Mouse (Mus musculus) megakaryocyte, adult 5-6 weeks (primary cell): Measurements from ENCODE around the gene Cyp2c23. TPM values are rescaled to one million over a fixed set of nuclear protein-coding genes. Genes with fewer than 3 reads are reported as not detected.

Experiments
- ATAC-seq: 2 replicates; pipeline ENCODE4 v1.8.0; 2016; ENCODE audit warnings: mild to moderate bottlenecking, inconsistent platforms; ENCODE audit not compliant: poor library complexity, severe bottlenecking
- total RNA-seq, 2 experiments: library from RNA; stranded (forward) in 1 of 2; stranded (reverse) in 1 of 2; fragments of 153-499, 151-499 nt in 1 of 2; fragments of 221-1000, 200-1000 nt in 1 of 2; gene quantifications; 2 replicates each; pipeline versions ENCODE4 v1.2.3 to v1.2.4; 2015 to 2017

Cyp2c23 gene
- total RNA-seq (2015) (not detected in 2 replicates), total RNA-seq (2017) (not detected in 2 replicates)

DNA sequence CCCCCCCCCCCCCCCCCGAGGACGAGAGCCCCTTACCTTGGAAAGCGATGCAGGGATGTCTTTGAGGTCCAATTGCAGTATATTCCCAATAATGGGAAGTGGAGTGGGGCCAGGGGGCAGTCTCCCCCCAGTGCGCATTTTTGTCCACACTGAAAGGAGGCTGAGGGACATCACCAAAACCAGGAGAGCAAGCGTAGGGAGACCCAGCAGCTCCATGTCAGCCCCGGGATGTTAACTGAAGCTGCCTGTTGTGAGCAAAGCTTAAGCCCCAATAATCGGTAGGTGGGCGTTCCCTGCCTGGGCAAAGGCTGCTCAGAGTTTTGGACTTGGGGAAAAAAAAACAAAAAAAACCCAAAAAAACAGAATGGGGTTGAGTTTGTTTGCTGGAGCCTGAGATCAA lies at the start of gene Cyp2c23:
Gene Cyp2c23, minus strand, starts transcription at position 237 of the 400 bp plus-strand sequence.
- no peak for ATAC-seq

DNA sequence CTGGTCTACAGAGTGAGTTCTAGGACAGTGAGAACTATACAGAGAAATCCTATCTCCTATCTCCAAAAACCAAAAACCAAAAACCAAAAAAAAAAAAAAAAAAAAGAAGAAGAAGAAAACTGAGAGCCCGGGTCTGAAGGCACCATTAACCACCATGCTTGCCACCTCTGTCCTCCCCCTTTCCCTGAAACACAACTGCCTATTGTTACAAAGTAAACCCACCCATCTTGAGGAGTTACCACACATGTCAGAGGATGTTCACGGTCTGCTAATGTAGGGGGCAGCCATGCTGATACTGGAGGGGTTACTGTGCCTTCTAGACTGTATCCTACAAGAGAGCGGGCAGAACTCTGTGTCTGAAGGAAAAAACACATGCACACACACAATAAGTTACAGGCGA lies 48.0 kb upstream of the Cyp2c23 start:
- no peak for ATAC-seq

DNA sequence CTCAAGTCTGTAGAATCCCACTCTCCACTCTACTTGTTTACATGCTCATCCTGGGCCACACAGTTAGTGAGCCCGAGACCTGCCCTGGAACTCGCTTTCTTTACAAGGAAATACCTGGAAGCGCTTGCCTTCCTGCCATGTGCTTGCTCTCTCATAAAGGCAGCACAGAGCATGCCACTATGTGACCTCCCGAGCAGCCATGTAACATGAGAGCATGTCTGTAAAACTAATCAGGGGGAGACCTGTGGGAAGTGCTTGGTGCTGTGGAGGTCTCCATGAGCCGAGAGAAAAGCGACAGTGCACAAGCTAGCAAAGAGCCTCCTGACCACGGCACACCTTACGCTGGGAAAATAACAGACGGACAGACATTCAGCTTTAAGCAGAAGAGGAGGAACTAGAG lies 47.4 kb upstream of the Cyp2c23 start:
- ATAC-seq, result no peak

DNA sequence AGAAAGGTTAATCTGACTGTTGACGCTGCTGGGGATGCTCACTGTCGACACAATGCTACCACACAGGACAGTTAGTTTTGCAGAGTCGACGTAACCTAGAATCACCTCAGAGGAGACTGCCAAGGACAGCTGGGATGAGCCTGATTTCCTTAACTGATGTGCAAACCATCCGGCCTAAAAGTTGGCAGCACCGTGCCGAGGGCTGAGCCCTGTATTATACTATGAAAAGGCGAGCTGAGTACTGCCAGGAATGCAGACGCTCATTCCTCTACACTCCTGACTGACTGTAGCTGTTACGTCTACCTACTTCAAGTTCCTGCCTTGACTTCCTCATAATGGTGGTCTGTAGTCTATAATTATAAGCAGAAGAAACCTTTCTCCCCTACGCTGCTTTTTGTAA lies 46.0 kb upstream of the Cyp2c23 start:
- ATAC-seq, result no peak

DNA sequence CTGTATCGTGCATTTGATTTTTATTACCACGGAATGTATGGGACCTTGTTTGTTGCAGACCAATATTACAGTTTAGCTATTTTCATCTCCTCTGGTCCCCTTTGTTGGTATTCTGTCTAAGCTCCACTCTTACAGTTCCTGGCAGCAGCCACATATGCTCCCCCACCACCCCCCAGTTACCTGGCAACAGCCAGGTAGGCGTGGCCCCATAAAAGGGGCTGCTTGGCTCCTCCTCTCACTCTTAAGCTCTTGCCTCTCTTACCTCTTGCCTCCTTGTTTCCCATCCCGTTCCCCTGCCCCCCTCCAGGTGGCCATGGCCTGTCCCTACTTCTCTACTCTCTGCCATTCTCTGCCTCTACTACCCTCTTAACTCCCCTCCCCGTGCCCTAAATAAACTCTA lies 42.2 kb upstream of the Cyp2c23 start:
- ATAC-seq, result no peak

DNA sequence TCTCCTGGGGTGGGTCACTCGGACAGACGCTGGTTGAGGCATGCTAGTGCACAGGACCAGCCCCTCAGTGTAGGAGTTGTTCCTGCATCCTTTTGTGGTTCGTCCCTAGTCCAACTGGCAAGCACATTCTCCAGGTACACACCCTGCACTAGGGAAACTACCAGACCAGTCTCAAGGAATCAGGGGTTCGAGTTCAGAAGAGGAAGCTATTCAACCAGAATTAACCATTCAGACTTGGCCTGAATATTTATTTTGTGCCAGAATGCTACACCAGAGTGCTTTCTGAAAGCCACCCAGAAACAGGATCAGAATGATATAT lies 40.9 kb upstream of the Cyp2c23 start:
- no peak for ATAC-seq

DNA sequence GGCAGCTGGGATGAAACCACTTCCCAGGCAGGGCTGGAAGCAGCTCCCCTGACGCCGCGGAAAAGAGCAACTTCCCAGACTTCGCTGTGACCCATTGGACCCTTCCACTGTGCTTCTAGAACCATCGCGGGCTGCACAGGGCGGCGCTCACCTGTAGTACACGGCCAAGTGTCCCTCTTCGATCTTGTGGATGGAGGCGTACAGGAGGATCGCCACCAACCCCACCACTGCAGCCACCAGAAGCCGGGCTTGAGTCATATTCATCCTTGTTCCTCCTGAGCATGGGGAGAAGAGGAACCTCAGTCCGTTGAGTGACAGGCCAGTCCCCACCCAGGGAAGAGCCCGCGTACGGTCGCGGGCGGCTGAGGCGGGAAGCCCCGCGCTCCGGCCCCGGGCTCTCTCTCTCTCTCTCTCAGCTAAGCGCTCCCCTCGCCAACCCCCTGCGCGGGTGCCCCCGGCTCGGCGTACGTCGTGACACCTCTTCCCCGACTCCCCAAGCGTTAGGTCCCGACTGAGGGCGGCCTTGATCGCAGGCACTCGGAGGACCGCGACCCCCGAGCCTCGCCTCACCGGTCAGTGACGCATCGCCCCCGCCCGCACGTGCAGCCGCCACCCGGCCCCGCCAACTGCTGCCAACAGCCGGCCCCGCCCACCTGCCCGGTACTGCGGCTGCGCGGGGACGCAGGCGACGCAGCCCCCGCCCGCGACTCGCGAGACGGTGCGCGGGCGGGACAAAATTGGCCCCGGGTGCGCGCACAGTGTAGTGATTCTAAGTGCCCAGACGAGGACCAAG lies 40.3 kb upstream of the Cyp2c23 start, which contains the start of gene Erlin1:
Gene Erlin1, minus strand, starts transcription at position 665 of the 793 bp plus-strand sequence.
- ATAC-seq, result peak; percentile 95

DNA sequence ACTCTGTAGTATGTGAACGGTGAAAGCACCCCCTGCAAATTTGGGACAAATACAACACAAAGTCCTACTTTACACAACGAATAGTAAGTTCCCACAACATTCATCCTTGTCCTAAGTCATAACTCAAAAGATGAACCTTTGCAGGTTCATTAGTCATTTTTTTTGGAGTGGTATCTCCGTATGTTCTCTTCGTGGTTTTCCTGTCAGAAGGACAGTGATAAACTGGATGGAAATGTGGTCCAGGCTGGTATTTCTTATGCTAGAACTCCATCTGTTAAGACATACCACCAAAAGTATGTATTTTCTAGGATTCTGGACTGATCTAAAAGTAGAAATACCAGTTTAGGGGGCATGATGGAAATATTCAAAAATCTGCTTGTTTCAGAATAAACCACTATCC lies 39.2 kb upstream of the Cyp2c23 start:
- no peak for ATAC-seq

DNA sequence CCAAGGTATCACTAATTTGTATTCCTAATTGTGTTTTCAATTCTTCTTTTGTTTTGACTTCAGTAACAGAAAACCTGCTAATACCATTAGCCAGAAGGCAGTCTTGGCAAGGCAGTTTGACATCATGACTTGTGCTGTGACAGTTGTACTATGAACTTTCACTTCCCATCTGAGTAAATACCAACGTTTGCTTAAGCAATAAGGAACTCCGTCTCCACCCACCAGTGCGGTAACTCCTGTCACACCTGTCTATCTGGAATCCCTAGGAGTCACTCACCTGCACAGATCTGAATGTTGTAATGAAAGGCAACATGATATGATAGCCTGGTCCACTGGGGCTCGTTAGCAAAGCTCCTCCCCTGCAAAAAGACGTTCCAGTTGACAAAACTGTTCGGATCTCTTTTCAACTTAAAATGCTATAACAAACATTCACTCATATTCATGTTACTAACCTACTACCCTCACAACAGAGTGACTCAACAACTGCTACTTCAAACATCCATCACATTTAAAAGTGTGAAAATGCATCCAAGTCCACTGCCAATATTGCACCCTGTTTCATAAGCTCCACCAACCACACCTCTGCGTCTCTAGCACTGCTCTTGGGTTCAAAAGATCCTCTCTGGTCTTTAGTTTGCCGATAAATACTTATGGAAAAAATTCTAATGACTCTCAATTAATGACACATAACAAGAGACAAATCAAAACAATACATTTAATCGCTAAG lies 38.5 kb upstream of the Cyp2c23 start:
- ATAC-seq, result peak; percentile 65

DNA sequence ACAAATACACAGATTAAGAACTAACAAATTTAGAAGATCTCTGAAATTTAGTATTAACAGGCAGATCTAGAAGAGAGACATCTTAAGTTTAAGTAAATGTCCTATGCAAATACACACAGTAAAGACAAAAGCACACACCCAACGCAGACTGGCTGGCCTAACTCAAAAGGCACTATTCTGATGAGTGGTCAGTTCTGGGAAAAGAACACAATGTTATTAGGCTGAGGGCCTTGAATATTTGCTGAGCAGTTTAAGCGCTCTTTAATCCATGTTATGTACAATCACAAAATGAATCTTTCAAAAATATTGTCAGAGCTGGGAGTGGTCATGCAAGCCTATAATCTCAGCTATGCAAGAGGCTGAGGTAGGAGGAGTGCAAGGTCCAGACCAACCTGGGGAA lies 35.7 kb upstream of the Cyp2c23 start:
- ATAC-seq, result no peak

DNA sequence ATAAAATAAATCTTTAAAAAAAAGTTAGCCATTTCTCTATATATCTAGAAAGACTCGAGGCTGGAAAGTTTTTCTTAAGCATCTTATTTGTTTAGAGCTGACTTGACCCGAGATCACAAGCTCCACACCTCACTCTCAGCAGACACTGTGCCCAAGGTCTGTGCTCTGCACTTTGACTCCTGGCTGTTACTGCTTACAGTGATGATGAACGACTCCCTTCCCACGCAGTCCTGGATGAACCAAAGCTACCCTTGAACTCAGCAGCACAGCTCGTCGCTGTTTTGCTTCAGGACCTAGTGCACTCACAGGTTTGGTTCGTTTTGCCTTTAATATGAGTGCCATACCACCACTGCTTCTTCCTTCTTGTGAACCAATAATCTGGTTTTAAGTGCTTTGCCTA lies 34.8 kb upstream of the Cyp2c23 start:
- ATAC-seq, result no peak

DNA sequence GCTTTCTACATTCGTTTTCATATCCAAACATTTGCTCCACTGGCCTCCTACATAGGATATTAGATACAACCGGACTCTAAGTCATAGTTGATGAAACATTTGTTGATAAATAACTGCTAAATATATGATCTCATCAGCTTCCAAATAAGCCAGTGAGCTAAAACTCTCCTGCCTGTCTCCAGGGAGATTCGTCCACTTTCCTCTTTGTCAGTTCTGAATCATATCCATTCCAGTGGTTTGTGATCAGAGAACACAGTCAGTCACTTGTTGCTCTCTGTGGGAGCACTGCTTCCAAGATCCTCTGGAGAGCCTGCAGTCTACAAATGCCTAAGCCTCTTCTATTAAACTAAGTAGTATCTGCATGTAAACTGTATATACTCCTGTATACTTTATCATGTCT lies 31.2 kb upstream of the Cyp2c23 start:
- no peak for ATAC-seq

DNA sequence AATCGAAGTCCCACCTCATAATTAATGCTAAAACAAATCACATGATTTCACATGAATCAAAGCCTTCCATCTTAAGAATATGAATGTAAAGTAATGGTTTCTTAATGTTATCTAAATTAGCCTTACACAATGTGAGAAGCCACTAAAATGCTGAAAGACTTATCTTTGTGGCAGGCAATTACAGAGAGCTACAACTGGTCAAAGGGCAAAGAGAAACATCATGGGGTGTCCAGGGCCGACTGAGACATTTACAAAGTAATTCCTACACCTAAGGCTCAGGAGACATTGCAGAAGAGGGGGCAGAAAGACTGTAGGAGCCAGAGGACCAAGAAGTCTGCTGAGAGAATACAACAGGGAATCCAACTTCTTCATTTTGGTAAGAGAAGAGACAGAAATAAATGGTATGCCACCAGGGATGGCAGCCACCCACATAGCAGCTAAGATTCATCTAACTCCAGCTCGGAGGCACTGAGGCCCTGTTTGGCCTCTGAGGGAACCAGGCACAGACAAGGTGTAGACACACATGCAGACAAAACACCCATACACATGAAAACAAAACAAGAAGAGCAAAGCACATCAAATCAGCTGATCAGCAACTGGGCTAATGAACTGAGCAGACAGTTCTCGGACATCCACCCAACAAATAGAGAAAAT lies 26.3 kb upstream of the Cyp2c23 start:
- ATAC-seq, result no peak

DNA sequence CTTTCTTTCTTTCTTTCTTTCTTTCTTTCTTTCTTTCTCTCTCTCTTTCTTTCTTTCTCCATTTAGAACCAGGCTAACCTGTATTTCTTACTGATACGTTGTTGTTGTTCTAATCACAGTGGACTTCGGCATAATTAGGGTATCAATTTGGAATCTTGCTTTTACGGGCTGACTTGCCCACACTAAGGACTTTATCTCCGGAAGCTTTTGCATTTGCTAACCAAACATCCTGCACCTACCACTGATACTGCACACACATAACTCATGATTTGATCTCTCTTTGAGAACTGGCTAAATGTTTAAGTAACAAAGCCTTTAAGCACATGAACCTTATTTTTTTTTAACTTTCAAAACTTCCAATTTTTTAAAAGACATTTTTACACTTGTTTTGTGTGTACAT lies 21.4 kb upstream of the Cyp2c23 start:
- no peak for ATAC-seq

DNA sequence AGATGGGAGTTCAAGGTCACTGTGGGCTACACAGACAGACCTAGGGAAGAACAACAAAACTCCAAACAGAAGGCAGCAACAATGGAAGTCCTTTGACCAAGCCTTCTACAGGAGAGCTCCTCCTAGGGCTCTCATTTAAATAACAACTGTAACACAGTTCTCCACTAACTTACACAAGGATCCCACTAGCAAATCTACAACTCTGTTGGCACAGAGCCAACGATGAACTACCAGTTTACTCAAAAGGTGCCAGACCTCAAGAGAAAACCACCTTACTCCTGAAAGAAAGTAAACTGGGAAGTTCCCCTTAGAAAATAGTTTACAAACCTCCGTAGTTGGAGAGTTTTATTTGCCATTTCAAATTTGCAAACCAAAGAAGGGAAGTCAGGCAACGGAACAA lies 20.3 kb upstream of the Cyp2c23 start:
- ATAC-seq, result no peak

DNA sequence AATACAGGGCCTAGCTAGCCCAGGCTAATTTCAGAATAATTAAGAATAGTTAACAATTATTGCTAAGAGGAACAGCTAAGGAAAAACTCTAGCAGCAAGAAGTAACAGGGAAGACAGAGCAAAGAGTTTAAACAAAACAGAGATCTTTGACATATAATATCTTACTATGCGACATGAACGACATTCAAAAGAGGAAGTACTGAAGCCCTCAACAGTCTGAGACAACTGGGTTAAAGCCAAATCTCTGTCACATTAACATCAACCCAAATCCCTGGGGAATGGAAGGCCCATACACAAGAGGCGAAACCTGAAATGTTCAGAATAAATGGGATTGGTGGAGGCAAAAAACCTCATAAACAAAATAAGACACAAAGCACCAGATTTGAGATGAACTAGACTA lies 16.8 kb upstream of the Cyp2c23 start:
- ATAC-seq, result no peak

DNA sequence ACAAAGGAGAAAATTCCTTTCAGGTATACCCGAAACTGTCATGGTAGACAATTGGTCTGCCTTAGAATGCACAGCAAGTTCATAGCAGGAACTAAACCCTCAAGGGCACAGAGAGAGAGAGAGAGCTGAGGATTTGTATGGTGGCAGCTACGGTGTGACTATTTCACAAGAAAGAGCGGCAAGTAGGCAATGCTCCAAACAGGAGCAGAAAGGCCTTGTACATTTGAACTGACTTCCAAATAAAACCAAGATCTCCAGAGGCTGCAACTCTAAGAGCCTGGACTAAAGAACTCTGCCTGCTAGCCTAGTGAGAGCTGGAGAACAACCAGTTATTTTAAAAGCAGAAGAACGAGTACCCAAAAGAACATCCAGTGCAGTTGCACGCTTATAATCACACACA lies 13.1 kb upstream of the Cyp2c23 start:
- ATAC-seq, result no peak

DNA sequence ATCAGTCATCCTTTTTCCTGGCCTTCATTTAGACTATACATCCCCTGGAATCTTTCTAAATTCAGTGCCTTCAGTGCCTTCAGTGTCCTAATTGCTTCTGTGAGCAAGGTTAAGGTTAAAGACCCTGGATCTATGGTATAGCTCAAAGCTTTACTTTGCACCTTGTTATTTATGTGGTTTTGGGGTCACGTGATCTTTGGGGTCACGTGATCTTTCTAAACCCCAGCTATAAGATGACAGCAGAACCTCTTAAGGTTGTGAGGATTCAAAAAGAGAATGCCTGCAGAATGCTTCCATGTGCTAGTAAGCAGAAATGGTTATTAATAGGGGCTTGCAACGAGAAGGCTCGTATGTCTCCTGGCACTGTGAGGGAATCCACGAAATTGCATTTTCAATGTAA lies 4.4 kb upstream of the Cyp2c23 start:
- ATAC-seq, result no peak

DNA sequence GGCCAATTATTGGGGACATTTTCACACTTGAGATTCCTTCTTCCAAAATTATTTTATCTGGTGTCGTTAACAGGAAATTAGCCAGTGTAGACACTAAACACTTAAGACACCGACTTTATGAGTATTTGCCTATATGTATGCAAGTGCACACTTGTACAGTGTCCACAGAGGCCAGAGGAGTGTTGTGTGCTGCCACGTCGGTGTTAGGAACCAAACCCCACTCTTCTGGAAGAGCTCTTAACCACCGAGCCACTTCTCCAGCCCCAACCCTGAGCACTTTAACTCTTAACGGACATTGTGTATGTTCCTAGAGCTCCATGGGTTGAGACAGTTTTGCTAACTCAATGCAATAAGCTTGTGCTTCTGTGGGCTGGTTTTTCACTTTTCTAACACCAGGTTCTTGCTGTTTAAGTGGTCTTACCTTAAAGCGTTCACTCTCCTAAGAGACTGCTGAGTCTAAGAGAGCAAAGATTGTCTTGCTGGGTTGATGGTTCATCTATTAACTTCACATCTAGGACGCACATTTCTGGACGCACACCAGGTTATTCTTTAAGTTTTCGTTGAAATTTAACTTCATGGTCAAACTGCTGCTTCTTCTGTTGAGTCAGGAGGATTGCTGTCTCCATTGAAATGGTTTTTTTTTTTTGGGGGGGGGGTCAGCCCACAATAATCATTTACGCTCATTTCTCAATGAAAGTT lies 3.2 kb upstream of the Cyp2c23 start:
- no peak for ATAC-seq

DNA sequence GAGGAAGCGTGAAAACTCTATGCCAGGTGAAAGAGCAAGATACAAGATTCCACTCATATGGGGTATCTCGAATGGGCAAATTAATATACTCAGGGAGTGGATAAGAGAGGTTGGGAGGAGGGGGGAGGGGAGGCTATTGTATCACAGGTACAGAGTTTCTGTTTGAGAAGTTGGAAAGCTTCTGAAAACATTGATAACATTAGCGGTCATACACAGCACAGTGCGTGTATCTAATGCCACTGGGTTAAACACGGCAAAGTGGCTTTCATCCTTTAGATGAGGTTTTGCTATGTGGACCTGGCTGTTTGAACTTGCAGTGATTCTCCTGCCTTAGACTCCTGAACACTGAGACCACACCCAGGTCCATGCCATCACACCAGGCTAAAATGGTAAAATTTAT lies 1.0 kb upstream of the Cyp2c23 start:
- ATAC-seq, result no peak

DNA sequence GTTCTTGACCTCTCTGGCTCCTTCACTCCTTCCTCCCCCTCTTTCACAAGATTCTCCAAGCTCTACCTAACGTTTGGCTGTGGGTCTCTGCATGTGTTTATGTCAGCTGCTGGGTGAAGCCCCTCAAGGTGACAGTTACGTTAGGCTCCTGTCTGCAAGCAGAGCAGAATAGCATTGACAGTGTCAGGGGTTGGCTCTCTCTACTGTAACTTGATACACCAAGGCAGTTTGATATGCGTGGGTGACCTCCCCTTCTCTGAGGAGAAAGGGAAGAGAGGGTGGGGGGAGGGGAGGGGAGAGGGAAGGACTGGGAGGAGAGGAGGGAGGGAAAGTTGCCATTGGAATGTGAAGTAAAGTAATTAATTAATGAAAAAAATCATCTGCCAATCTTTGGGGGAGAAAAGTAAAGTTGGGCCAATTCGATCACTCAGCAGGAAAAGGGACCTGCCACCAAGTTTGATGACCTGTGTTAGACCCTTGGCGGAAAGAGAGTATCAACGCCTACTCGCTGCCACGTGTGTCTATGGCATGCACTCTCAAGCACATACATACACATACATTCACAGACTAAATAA lies 2.0 kb downstream of the Cyp2c23 start:
- no peak for ATAC-seq
